Mouse (Mus musculus): ENCODE results near the gene Igf2. TPM values are rescaled to one million over a fixed set of nuclear protein-coding genes. Genes with fewer than 3 reads are reported as not detected.

Gene Igf2
- polyA plus RNA-seq, 1 experiment from 2014 or later: 483 TPM

GRCm38 (mm10) chr7:142610627-142611406 lies 55.8 kb downstream of the Igf2 start:
- 5% methylated on average over 12 of the region's 12 CpGs for WGBS
- no peaks in the 10 kb centered on the region for H3K4me1 ChIP-seq (replicated peaks; ENCODE audit: control insufficient read depth, insufficient read depth, low read length)
- H3K27ac ChIP-seq (ENCODE audit: low read depth, low read length): no peak overlapping the region
- H3K9ac ChIP-seq (ENCODE audit: low read depth, low read length): no peak overlapping the region
- H3K36me3 ChIP-seq (ENCODE audit: control insufficient read depth, insufficient read depth): no peaks in the 10 kb centered on the region
- H3K4me3 ChIP-seq (ENCODE audit: low read depth, low read length): no peak overlapping the region
- TF ChIP-seq CTCF (IDR thresholded peaks at IDR 0.05; ENCODE audit: low read depth): peak; percentile 78
- ATAC-seq: peak; percentile 86
- no peaks in the 10 kb centered on the region for H3K9me3 ChIP-seq (ENCODE audit: control insufficient read depth)
- no peaks in the 10 kb centered on the region for H3K27me3 ChIP-seq (replicated peaks; ENCODE audit: control insufficient read depth, insufficient read depth, low read length)
- H3K4me2 ChIP-seq (replicated peaks; ENCODE audit: low read depth): peak overlapping the region; percentile 27; the same call in 1 of the 2 replicates

- 93% methylated on average over 2 of the region's 2 CpGs for WGBS
- Histone ChIP-seq H3K9me3 (ENCODE audit: control insufficient read depth) (no peaks in the 10 kb centered on the region), H3K36me3 (ENCODE audit: control insufficient read depth, insufficient read depth) (no peaks in the 10 kb centered on the region), H3K4me3 (ENCODE audit: low read depth, low read length) (no peak overlapping the region), H3K9ac (ENCODE audit: low read depth, low read length) (no peak overlapping the region), H3K4me2 (replicated peaks; ENCODE audit: low read depth) (no peak overlapping the region), H3K4me1 (replicated peaks; ENCODE audit: control insufficient read depth, insufficient read depth, low read length) (no peaks in the 10 kb centered on the region), H3K27ac (ENCODE audit: low read depth, low read length) (no peak overlapping the region), H3K27me3 (replicated peaks; ENCODE audit: control insufficient read depth, insufficient read depth, low read length) (no peaks in the 10 kb centered on the region)
- no peak for ATAC-seq
- no peak for TF ChIP-seq CTCF (IDR thresholded peaks at IDR 0.05; ENCODE audit: low read depth)
These were observed 65.7 kb downstream of the Igf2 start for GRCm38 (mm10) chr7:142600921-142601320.

MicroRNA genes within 50 kb of the gene (microRNA counts, 519-probe panel; counts per million panel counts)
- 1,200 counts per million, percentile 5 among the panel's probes with 10 or more counts for microRNA mmu-miR-483

Small RNA genes within 50 kb of the gene (microRNA-seq; reads per million reads assigned to microRNA genes)
- gene Mir483: 890 reads per million, percentile 74 among the genes with 10 or more reads in this experiment

Other genes with a start within 250 kb of the Igf2 start
- 0.60 and 1.3 TPM in 2 replicates for gene Syt8, start 232.0 kb downstream of the Igf2 start, polyA plus RNA-seq (2015; fragmentation: Nextera tagmentation; extraction: Ambion mirVana)
- gene Tnni2, start 225.0 kb downstream of the Igf2 start, polyA plus RNA-seq (2015; fragmentation: Nextera tagmentation; extraction: Ambion mirVana): 1.9 and 2.4 TPM in 2 replicates
- 55.2 and 61.8 TPM in 2 replicates for gene Lsp1, start 206.0 kb downstream of the Igf2 start, polyA plus RNA-seq (2015; fragmentation: Nextera tagmentation; extraction: Ambion mirVana)
- 3.0 TPM in 2 replicates for gene Tnnt3, start 168.0 kb downstream of the Igf2 start, polyA plus RNA-seq (2015; fragmentation: Nextera tagmentation; extraction: Ambion mirVana)
- gene Mrpl23, start 134.1 kb downstream of the Igf2 start, polyA plus RNA-seq (2015; fragmentation: Nextera tagmentation; extraction: Ambion mirVana): 26.7 and 33.0 TPM in 2 replicates
- not detected in 2 replicates for gene Gm49394, start 3.1 kb upstream of the Igf2 start, polyA plus RNA-seq (2015; fragmentation: Nextera tagmentation; extraction: Ambion mirVana)
- gene Ins2, start 76.6 kb upstream of the Igf2 start, polyA plus RNA-seq (2015; fragmentation: Nextera tagmentation; extraction: Ambion mirVana): 18.1 and 38.6 TPM in 2 replicates